Mouse (Mus musculus) limb, embryonic 15.5 days (tissue): ENCODE measurements at regions not wholly inside any gene's neighbourhood (a gene's known extent, or its start where the extent isn't known, plus 50 kb on each side); places are given as distances from the start of the nearest gene placed in this dataset.
"Not testable (repeated sequence)": the region's sequence is repeated elsewhere in the genome, so short reads cannot be mapped to it uniquely, and the experiment has no call there.

ENCODE experiments used
- ATAC-seq: fragments of 200-750 bp; cut with Nextera tagmentation; 2 replicates; pipeline ENCODE4 v1.8.0; 2017; ENCODE audit warnings: low read depth, moderate TSS enrichment; ENCODE audit not compliant: insufficient number of reproducible peaks, low FRiP score, low TSS enrichment
- H3K27ac ChIP-seq: fragments of 300-500 bp; sonication (generic); 2 replicates; pipeline ENCODE4 v1.5.1; 2015; ENCODE audit warnings: moderate library complexity, mild to moderate bottlenecking, inconsistent platforms
- H3K27me3 ChIP-seq: fragments of 300-500 bp; sonication (generic); 2 replicates; pipeline ENCODE4 v1.6.1; 2015; ENCODE audit warnings: inconsistent platforms
- H3K36me3 ChIP-seq: fragments of 300-500 bp; sonication (generic); 2 replicates; pipeline ENCODE4 v1.6.1; 2015; ENCODE audit warnings: inconsistent platforms
- H3K4me1 ChIP-seq: fragments of 300-500 bp; sonication (generic); 2 replicates; pipeline ENCODE4 v1.6.1; 2015; ENCODE audit warnings: inconsistent platforms
- H3K4me2 ChIP-seq: fragments of 300-500 bp; sonication (generic); 2 replicates; pipeline ENCODE4 v1.6.1; 2015; ENCODE audit warnings: mild to moderate bottlenecking, inconsistent platforms
- H3K4me3 ChIP-seq: fragments of 300-500 bp; sonication (generic); 2 replicates; pipeline ENCODE4 v1.5.1; 2015; ENCODE audit warnings: mild to moderate bottlenecking, inconsistent platforms
- H3K9ac ChIP-seq: fragments of 300-500 bp; sonication (generic); 2 replicates; pipeline ENCODE4 v1.6.1; 2015; ENCODE audit warnings: inconsistent platforms
- H3K9me3 ChIP-seq: fragments of 300-500 bp; sonication (generic); 2 replicates; pipeline ENCODE4 v1.6.1; 2016; ENCODE audit warnings: inconsistent platforms
- WGBS: fragments of 180-500 bp; shearing (Covaris S2); methylation state at CpG from one replicate; pipeline ENCODE4 v1.1.7; 2015; 5-methylcytosine and 5-hydroxymethylcytosine counted together

- H3K36me3 ChIP-seq, H3K9ac ChIP-seq, H3K4me2 ChIP-seq, H3K9me3 ChIP-seq, H3K4me3 ChIP-seq, H3K27me3 ChIP-seq, ATAC-seq, H3K27ac ChIP-seq, H3K4me1 ChIP-seq: not testable (repeated sequence)
- 30% methylated on average over 3 of the region's 3 CpGs for WGBS
These were observed 160.5 kb upstream of the Myt1l start for GRCm38 (mm10) chr12:29367741-29368106.

- WGBS, result 21% methylated on average over 19 of the region's 19 CpGs
- no peak overlapping the region for H3K4me3 ChIP-seq
These were observed 159.9 kb upstream of the Myt1l start for GRCm38 (mm10) chr12:29368107-29368819.

DNA sequence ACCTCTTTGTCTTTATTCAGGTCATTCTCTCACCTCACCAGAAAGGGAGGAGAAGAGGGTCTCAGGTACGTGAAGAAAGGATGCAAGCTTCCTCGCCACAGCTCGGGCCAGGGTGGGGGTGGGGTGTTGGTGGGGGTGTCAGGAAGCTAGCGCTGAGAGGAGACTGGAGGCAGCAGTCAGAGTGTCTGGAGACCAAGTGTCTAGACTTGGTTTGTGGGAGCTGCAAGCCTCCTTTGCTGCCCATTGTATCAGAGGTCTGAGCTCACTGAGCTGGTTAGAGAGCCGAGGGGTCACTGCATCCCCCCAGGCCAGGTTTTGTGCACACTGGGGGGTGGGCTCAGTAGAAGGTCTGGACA, 159.4 kb upstream of the Myt1l start:
- 42% methylated on average over 5 of the region's 5 CpGs for WGBS
- H3K9ac ChIP-seq, result no peak overlapping the region
- no peak overlapping the region for H3K4me2 ChIP-seq
- H3K4me1 ChIP-seq, result peaks cover 10% of the 10 kb centered on the region
- H3K9me3 ChIP-seq, result no peaks in the 10 kb centered on the region
- H3K4me3 ChIP-seq, result no peak overlapping the region
- no peaks in the 10 kb centered on the region for H3K36me3 ChIP-seq
- no peak overlapping the region for H3K27ac ChIP-seq
- H3K27me3 ChIP-seq, result no peaks in the 10 kb centered on the region
- ATAC-seq, result no peak

More at GRCm38 (mm10) chr12:29368107-29368819, 159.9 kb upstream of the Myt1l start:
- Histone ChIP-seq H3K36me3 (no peaks in the 10 kb centered on the region), H3K27me3 (no peaks in the 10 kb centered on the region), H3K4me2 (peak overlapping the region; percentile 17; the same call in 1 of the 2 replicates), H3K27ac (no peak overlapping the region), H3K4me1 (peaks cover 10% of the 10 kb centered on the region), H3K9ac (no peak overlapping the region), H3K9me3 (no peaks in the 10 kb centered on the region)
- no peak for ATAC-seq

DNA sequence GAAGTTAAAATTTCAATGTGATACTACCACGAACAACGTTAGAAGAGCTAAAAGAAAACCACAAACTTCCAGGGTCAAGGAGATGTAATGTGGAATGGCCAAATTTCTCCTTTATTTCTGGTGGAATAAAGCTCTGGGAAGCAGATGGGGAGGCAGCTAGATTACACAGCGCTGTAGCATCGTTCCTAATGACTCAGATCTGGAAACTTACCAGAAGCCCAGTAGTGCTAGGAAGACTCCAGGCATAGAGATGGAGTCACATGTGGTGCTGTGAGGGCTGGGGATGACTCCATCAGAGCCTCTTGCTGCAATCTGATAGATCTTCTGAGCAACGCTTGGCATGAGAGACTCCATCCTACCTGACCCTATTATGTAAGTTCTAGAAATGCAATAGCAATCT, 136.4 kb upstream of the Myt1l start:
- H3K4me2 ChIP-seq, result no peak overlapping the region
- no peak overlapping the region for H3K27ac ChIP-seq
- no peak for ATAC-seq
- H3K9me3 ChIP-seq, result no peaks in the 10 kb centered on the region
- no peak overlapping the region for H3K4me3 ChIP-seq
- 74% methylated on average over 5 of the region's 5 CpGs for WGBS
- no peaks in the 10 kb centered on the region for H3K27me3 ChIP-seq
- H3K9ac ChIP-seq, result no peak overlapping the region
- no peaks in the 10 kb centered on the region for H3K36me3 ChIP-seq
- no peaks in the 10 kb centered on the region for H3K4me1 ChIP-seq

- Histone ChIP-seq H3K27me3 (no peaks in the 10 kb centered on the region), H3K27ac (no peak overlapping the region), H3K9me3 (no peaks in the 10 kb centered on the region), H3K9ac (no peak overlapping the region), H3K36me3 (no peaks in the 10 kb centered on the region), H3K4me1 (no peaks in the 10 kb centered on the region), H3K4me2 (no peak overlapping the region), H3K4me3 (no peak overlapping the region)
- ATAC-seq, result no peak
- WGBS, result 57% methylated on average over 1 of the region's 1 CpGs
These were observed 133.9 kb upstream of the Myt1l start for GRCm38 (mm10) chr12:29394271-29394670.

GRCm38 (mm10) chr12:29394881-29395280, 133.3 kb upstream of the Myt1l start:
- no peak overlapping the region for H3K9ac ChIP-seq
- no peak overlapping the region for H3K27ac ChIP-seq
- 67% methylated on average over 6 of the region's 6 CpGs for WGBS
- no peak for ATAC-seq
- no peaks in the 10 kb centered on the region for H3K4me1 ChIP-seq
- no peak overlapping the region for H3K4me3 ChIP-seq
- H3K9me3 ChIP-seq, result no peaks in the 10 kb centered on the region
- no peaks in the 10 kb centered on the region for H3K27me3 ChIP-seq
- no peaks in the 10 kb centered on the region for H3K36me3 ChIP-seq
- no peak overlapping the region for H3K4me2 ChIP-seq

DNA sequence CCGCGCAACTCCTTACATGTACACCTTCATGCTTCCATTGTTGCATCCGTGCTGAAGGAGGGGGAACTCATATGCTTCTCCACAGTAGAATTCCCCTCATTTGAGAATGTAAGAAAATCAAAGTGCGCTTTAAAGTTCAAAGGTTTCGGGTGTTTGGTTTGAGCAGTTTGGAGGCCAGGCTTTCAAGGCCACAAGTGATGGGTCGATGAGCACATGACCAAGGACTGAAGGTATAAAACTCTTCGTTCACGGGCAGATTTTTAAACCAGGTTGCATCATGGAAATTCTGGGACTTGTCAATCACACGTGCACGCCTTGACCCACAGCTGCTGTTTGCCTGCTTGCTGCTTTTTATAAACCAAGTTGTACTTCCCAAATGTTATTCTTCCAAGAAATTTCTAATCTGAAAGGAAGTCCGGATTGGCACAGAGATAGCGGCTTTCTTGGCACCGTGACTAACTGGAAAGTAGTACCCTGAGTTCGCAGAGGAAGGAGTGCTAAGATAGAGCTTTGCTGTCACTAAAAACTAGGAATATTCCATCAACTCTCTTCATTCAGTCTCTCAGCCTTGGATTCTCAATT, 132.7 kb upstream of the Myt1l start:
- H3K4me1 ChIP-seq, result no peaks in the 10 kb centered on the region
- no peak overlapping the region for H3K27ac ChIP-seq
- no peaks in the 10 kb centered on the region for H3K27me3 ChIP-seq
- WGBS, result 85% methylated on average over 14 of the region's 14 CpGs
- no peaks in the 10 kb centered on the region for H3K36me3 ChIP-seq
- no peak overlapping the region for H3K4me3 ChIP-seq
- H3K9me3 ChIP-seq, result no peaks in the 10 kb centered on the region
- no peak for ATAC-seq
- H3K9ac ChIP-seq, result no peak overlapping the region
- no peak overlapping the region for H3K4me2 ChIP-seq

DNA sequence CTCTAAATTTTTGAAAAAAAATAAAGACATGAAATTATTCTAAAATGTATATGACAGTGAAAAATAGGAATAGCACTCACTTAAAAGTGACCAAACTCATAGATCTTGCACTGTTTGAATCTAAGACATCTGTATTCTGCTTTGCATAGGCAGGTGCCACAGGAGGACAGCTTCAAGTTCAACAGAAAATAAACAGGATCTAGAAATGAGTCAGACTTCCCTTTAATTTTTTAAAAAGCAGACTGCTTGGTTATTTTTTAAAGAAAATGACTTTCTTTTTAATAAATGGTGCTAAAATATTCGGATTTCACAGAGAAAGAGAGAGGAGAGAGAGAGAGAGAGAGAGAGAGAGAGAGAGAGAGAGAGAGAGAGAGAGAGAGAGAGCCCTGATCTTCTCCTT, 123.8 kb upstream of the Myt1l start:
- 25% methylated on average over 1 of the region's 1 CpGs for WGBS
- H3K9ac ChIP-seq, result no peak overlapping the region
- no peak overlapping the region for H3K4me3 ChIP-seq
- no peaks in the 10 kb centered on the region for H3K27me3 ChIP-seq
- no peaks in the 10 kb centered on the region for H3K36me3 ChIP-seq
- H3K4me2 ChIP-seq, result no peak overlapping the region
- no peaks in the 10 kb centered on the region for H3K9me3 ChIP-seq
- no peaks in the 10 kb centered on the region for H3K4me1 ChIP-seq
- H3K27ac ChIP-seq, result no peak overlapping the region
- ATAC-seq, result no peak

DNA sequence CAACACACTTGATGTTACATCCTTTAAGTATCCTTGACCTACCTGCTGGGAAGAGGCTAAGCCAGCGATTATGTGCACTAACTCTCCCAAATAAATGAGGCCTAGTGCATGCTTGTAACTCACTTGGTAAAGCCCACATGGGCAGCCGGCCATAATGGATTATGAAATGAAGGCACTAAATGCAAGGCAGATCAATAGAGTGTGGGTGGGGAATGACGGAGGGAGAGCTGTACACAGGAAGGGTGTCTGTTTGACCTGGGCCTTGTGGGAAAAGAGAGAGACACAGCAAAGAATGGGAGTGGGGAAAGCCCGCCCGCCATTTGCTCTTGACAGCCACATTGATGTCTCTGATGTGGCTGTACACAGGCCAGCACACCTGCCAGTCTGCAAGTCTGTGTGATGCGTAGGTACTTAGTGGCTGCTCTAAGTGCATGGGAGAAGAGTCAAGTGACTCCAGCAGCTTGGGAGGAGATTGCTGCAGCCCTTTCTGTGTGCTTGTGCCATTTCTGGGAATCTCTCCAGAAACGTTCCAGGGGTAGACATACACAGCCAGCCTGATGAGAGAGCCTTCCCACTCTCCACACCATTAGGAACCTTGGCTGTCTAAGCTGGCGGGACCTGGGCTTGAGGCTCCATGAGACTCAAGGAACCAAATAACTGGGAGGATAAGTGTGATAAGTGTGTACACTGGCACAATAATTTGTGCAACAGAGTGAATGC, 118.7 kb upstream of the Myt1l start:
- Histone ChIP-seq H3K4me3 (no peak overlapping the region), H3K27ac (no peak overlapping the region), H3K36me3 (no peaks in the 10 kb centered on the region), H3K9me3 (no peaks in the 10 kb centered on the region), H3K4me2 (no peak overlapping the region), H3K9ac (no peak overlapping the region), H3K27me3 (no peaks in the 10 kb centered on the region), H3K4me1 (no peaks in the 10 kb centered on the region)
- WGBS, result 91% methylated on average over 8 of the region's 8 CpGs
- no peak for ATAC-seq

GRCm38 (mm10) chr12:29433936-29434335, 94.2 kb upstream of the Myt1l start:
- no peak overlapping the region for H3K9ac ChIP-seq
- 86% methylated on average over 3 of the region's 3 CpGs for WGBS
- ATAC-seq, result no peak
- no peak overlapping the region for H3K4me2 ChIP-seq
- H3K27me3 ChIP-seq, result no peaks in the 10 kb centered on the region
- no peak overlapping the region for H3K4me3 ChIP-seq
- no peak overlapping the region for H3K27ac ChIP-seq
- no peaks in the 10 kb centered on the region for H3K9me3 ChIP-seq
- no peaks in the 10 kb centered on the region for H3K4me1 ChIP-seq
- H3K36me3 ChIP-seq, result no peaks in the 10 kb centered on the region

- WGBS, result 79% methylated on average over 11 of the region's 11 CpGs
- Histone ChIP-seq H3K4me3 (no peak overlapping the region), H3K9me3 (no peaks in the 10 kb centered on the region), H3K36me3 (no peaks in the 10 kb centered on the region), H3K27ac (no peak overlapping the region), H3K4me2 (no peak overlapping the region), H3K27me3 (no peaks in the 10 kb centered on the region), H3K4me1 (no peaks in the 10 kb centered on the region), H3K9ac (no peak overlapping the region)
- no peak for ATAC-seq
These were observed 88.7 kb upstream of the Myt1l start for GRCm38 (mm10) chr12:29439343-29440019.

GRCm38 (mm10) chr12:29465201-29465600, 63.0 kb upstream of the Myt1l start:
- H3K4me1 ChIP-seq, H3K36me3 ChIP-seq, H3K9ac ChIP-seq, H3K4me2 ChIP-seq, ATAC-seq, H3K4me3 ChIP-seq, H3K27ac ChIP-seq, H3K27me3 ChIP-seq, H3K9me3 ChIP-seq: not testable (repeated sequence)
- 13% methylated on average over 3 of the region's 3 CpGs for WGBS
